Mouse (Mus musculus): ENCODE results near the gene Clock.

DNA sequence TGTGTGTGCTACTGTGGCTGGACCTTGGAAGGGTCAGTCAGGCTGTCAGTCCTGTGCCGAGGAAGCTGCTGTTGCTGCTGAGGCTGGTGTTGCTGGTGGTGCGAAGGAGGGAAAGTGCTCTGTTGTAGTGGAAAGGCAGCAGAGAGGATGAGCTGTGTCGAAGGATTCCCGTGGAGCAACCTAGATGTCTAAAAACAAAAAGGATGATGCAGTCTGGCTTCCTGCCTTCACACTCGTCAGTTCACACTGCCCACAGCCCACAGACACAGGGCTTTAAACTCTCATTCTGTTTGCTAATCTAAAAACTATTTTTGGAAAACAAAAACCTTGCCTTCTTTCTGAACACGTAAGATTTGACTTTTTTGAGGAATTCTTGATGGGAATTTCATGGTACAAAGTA is 87.9 kb downstream of the Clock start:
- TF ChIP-seq POLR2A (IDR thresholded peaks at IDR 0.05; ENCODE audit: borderline replicate concordance, extremely low read depth, insufficient read depth, insufficient read length, poor library complexity, severe bottlenecking) (no peak), CTCF (IDR thresholded peaks at IDR 0.05; ENCODE audit: borderline replicate concordance, extremely low read depth, insufficient read depth, insufficient read length) (no peak)

Measured in brain, embryonic 14.5 days (tissue).